Mouse (Mus musculus) liver, embryonic 14.5 days (tissue): ENCODE data around the gene Pomgnt2. TPM values are rescaled to one million over a fixed set of nuclear protein-coding genes. Genes with fewer than 3 reads are reported as not detected.
A peak's percentile ranks its signal among the peaks of the same experiment; 100 is the strongest.

Source experiments
- ATAC-seq: fragments of 200-750 bp; cut with Nextera tagmentation; 2 replicates; pipeline ENCODE4 v1.8.0; 2017; ENCODE audit warnings: moderate number of reproducible peaks, mild to moderate bottlenecking, moderate library complexity; ENCODE audit not compliant: insufficient read depth
- DNase-seq, 3 experiments: peaks; one replicate each; pipeline ENCODE4 v3.0.0-alpha.2; 2012 to 2013; ENCODE audit warnings: low read depth in 3 of 3, low spot score in 3 of 3
- H3K27ac ChIP-seq: fragments of 300-500 bp; sonication (generic); 2 replicates; pipeline ENCODE4 v1.5.1; 2014; ENCODE audit warnings: moderate library complexity, mild to moderate bottlenecking, control low read depth, inconsistent platforms
- H3K27me3 ChIP-seq: fragments of 300-500 bp; sonication (generic); 2 replicates; pipeline ENCODE4 v1.6.1; 2014; ENCODE audit warnings: mild to moderate bottlenecking, low read length, moderate library complexity; ENCODE audit not compliant: control insufficient read depth, insufficient read depth
- H3K36me3 ChIP-seq: fragments of 300-500 bp; sonication (generic); replicated peaks from 2 replicates; pipeline ENCODE4 v1.6.1; 2014; ENCODE audit warnings: low read depth; ENCODE audit not compliant: control insufficient read depth, insufficient read depth
- H3K4me1 ChIP-seq, 2 experiments: fragments of 200-500 bp in 1 of 2; fragments of 300-500 bp in 1 of 2; sonication (generic) in 1 of 2; replicated peaks; 2 replicates each; pipeline ENCODE4 v1.6.1; 2012 to 2014; ENCODE audit warnings: antibody characterized with exemption in 1 of 2, inconsistent platforms in 1 of 2, low read length in 1 of 2; ENCODE audit not compliant: control insufficient read depth in 2 of 2, insufficient read depth in 2 of 2
- H3K4me2 ChIP-seq: fragments of 300-500 bp; sonication (generic); 2 replicates; pipeline ENCODE4 v1.6.1; 2014; ENCODE audit warnings: low read depth, mild to moderate bottlenecking, control low read depth, moderate library complexity
- H3K4me3 ChIP-seq, 2 experiments: fragments of 200-500 bp in 1 of 2; fragments of 300-500 bp in 1 of 2; sonication (generic) in 1 of 2; 2 replicates each; pipeline ENCODE4 v1.5.1; 2012 to 2014; ENCODE audit warnings: low read depth in 2 of 2, low read length in 2 of 2, mild to moderate bottlenecking in 2 of 2, control low read depth in 1 of 2, inconsistent platforms in 1 of 2, moderate library complexity in 1 of 2; ENCODE audit not compliant: insufficient read depth in 1 of 2
- H3K9ac ChIP-seq: fragments of 300-500 bp; sonication (generic); replicated peaks from 2 replicates; pipeline ENCODE4 v1.6.1; 2014; ENCODE audit warnings: mild to moderate bottlenecking, control low read depth, moderate library complexity
- H3K9me3 ChIP-seq: fragments of 300-500 bp; sonication (generic); 2 replicates; pipeline ENCODE4 v1.6.1; 2016; ENCODE audit warnings: low read length, mixed read lengths; ENCODE audit not compliant: control insufficient read depth
- CTCF ChIP-seq: IDR thresholded peaks from 2 replicates; pipeline ENCODE4 v1.5.1; 2016; ENCODE audit warnings: antibody characterized with exemption, low read depth, control low read depth
- EP300 ChIP-seq: IDR thresholded peaks from 2 replicates; pipeline ENCODE4 v1.6.1; 2016; ENCODE audit warnings: antibody characterized with exemption, low read depth
- WGBS: fragments of 180-500 bp; shearing (Covaris S2); extraction: QIAGEN DNeasy Blood & Tissue Kit; methylation state at CpG from one replicate; pipeline ENCODE4 v1.1.7; 2014; ENCODE audit not compliant: insufficient replicate concordance; 5-methylcytosine and 5-hydroxymethylcytosine counted together
- polyA plus RNA-seq, 2 experiments: library from polyadenylated mRNA; depleted of rRNA in 1 of 2; stranded (reverse) in 1 of 2; unstranded in 1 of 2; fragments of >200 nt; fragmentation: Nextera tagmentation in 1 of 2; extraction: Ambion mirVana in 1 of 2; gene quantifications; 2 replicates each; pipeline versions ENCODE4 v1.2.1 to v1.2.3; 2012 to 2014

Pomgnt2 gene
- polyA plus RNA-seq, 2 experiments: 1.7 to 1.9 TPM

DNA sequence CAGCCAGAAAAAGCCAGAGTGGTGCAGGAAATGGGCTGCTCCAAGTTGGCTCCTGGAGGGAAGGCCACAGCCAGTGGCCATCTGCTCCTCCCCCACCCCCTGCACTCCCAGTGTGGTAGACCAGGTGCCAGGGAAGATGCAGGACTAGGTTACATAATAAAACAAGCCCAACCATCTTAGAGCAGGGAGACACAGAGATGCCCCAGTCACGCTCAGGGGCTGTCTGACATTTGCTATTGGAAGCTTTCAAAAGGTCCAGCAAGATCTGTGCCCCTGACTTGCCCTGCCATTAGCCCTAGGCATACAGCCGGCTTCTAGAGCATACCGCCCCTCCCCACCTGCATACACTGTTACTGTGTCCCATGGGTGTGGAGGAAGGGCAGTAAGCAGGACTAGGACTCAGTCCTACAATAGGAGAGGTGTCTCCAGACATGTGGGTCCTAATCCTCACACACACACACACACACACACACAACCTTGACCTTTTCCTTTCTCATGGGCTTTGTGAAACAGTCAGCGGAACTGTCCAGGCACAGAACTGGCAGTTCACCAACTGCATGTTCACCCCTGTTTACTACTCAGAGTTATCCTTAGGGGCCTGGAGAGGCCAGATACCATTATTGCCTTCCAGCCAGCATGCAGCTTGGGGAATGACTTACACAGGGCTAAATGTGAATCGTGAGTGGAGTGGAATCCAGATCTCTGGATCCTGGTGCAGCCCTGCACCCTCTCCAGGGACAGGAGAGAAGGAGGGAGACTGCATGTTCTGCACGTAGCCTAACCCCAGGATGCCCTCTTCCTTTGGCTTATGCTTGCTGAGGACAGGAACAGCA lies 30.4 kb upstream of the Pomgnt2 start:
- H3K4me1 ChIP-seq: peaks cover 0 to 9% of the 10 kb centered on the region in 2 experiments; a peak in 1 of 4 replicates
- H3K27me3 ChIP-seq: no peaks in the 10 kb centered on the region
- H3K9me3 ChIP-seq: no peaks in the 10 kb centered on the region
- H3K9ac ChIP-seq: no peak overlapping the region
- 51% methylated on average over 6 of the region's 6 CpGs for WGBS
- no peak for ATAC-seq
- no peak overlapping the region for H3K4me2 ChIP-seq
- no peak overlapping the region for H3K27ac ChIP-seq
- DNase-seq: no peak
- no peaks in the 10 kb centered on the region for H3K36me3 ChIP-seq
- no peak overlapping the region for H3K4me3 ChIP-seq
- TF ChIP-seq CTCF (no peak), EP300 (no peak)

DNA sequence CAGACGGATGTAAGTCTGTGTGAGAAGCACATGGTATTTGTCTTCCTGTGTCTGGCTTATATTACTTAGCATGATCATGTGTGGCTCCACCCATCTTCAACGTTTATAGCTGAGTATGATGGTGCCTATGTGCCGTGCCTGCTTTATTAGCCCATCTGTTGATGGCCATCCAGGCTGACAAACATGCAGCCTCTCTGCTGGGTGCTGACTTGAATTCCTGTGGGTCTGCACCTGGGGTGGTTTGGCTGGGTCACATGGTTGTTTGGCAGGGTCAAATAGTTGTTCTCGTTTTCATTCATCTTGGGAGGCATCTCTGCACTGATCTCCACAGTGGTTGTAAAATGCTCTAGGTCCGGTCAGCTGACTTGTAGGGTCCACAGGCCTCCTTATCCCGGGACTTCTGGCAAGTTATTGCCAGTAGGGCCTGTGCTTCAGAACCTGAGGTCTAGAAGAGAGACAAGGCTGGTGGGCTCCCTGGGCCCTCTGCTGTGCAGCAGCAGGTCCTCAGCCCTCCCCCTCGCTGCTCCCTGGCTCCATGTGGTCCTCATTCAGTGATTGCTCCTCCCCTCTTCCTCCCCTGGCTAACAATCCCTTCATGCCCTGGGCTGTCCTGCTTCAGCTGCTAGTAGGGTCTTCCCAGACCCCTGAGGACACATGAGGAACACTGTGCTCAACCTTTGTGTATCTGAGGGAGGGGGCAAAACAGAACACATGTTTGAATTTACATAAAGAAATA lies 29.1 kb upstream of the Pomgnt2 start:
- DNase-seq: no peak
- H3K27me3 ChIP-seq: no peaks in the 10 kb centered on the region
- WGBS: 46% methylated on average over 7 of the region's 7 CpGs
- TF ChIP-seq EP300 (no peak), CTCF (no peak)
- no peak for ATAC-seq
- no peak overlapping the region for H3K4me3 ChIP-seq
- no peak overlapping the region for H3K4me2 ChIP-seq
- H3K27ac ChIP-seq: no peak overlapping the region
- H3K9me3 ChIP-seq: no peaks in the 10 kb centered on the region
- H3K4me1 ChIP-seq: peaks cover 0 to 9% of the 10 kb centered on the region in 2 experiments; a peak in 1 of 4 replicates
- H3K36me3 ChIP-seq: no peaks in the 10 kb centered on the region
- no peak overlapping the region for H3K9ac ChIP-seq

DNA sequence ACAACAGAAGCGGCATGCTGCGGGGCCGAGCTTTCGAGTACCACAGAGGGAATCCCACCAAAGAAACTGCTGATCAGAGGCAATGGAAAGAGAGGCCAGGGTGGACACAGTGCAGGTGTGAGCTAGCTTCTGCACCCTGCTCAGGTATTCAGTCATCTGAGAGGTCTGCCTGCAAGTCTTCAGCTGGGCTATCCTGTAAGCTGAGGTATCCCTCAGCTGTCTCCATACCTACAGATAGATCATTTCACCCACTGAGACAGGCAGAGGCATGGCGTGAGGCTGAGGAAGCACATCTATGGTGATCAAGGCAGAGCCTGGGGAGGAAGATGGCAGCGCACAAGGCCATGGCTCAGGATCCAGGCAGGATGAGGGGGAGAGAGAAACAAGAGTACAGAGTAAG lies 27.5 kb upstream of the Pomgnt2 start:
- TF ChIP-seq CTCF (no peak), EP300 (no peak)
- Histone ChIP-seq H3K4me3 (no peak overlapping the region), H3K4me1 (peaks cover 0 to 9% of the 10 kb centered on the region in 2 experiments; a peak in 1 of 4 replicates), H3K4me2 (no peak overlapping the region), H3K36me3 (no peaks in the 10 kb centered on the region), H3K9me3 (no peaks in the 10 kb centered on the region), H3K27ac (no peak overlapping the region), H3K9ac (no peak overlapping the region), H3K27me3 (no peaks in the 10 kb centered on the region)
- 71% methylated on average over 6 of the region's 6 CpGs for WGBS
- no peak for ATAC-seq
- no peak for DNase-seq

DNA sequence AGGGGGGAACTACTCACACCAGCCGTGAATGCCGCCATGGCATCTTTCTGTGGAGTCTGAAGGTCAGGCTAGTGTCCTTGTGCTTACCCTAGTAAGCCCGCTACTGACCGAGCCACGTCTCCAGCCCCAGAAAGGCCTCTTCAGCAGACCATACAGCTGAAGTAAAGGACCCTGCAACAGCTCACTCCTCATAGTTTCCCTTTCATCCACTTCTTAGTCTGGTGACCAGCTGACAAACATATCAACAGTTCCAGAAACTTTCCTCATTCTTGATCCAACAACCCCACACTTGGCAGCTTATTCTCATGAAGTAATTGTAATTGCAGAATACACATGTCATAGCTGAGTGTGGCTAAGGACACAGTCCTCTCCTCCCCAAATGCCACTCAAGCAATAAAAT lies 27.0 kb upstream of the Pomgnt2 start:
- TF ChIP-seq CTCF (no peak), EP300 (no peak)
- Histone ChIP-seq H3K4me2 (no peak overlapping the region), H3K4me3 (no peak overlapping the region), H3K9ac (no peak overlapping the region), H3K9me3 (no peaks in the 10 kb centered on the region), H3K4me1 (peaks cover 0 to 9% of the 10 kb centered on the region in 2 experiments; a peak in 1 of 4 replicates), H3K36me3 (no peaks in the 10 kb centered on the region), H3K27ac (no peak overlapping the region), H3K27me3 (no peaks in the 10 kb centered on the region)
- DNase-seq (no peak), ATAC-seq (no peak)
- 68% methylated on average over 5 of the region's 5 CpGs for WGBS

DNA sequence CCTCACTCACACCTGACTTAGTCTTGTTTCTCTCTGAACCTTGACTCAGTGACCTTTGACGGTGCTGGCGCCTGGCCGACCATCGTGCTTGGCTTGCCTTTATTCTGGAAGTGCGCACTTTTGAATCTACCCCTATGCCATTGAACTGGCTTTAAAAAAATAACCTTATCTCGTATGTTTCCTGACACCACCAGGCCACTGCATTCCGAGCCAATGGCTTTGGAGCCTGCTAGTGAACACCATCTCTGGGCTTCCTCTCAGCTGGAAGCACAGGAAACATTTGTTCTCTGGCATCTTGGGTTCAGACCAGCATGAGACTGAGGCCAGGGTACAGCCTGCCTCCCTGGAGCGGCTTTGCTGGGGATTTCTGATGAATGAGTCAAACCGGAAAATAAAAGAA lies 25.9 kb upstream of the Pomgnt2 start:
- no peak for DNase-seq
- WGBS: 16% methylated on average over 9 of the region's 9 CpGs
- ATAC-seq: peak; percentile 37; the same call in 1 of the 2 replicates
- H3K27me3 ChIP-seq: no peaks in the 10 kb centered on the region
- no peak overlapping the region for H3K27ac ChIP-seq
- no peak for TF ChIP-seq CTCF
- TF ChIP-seq EP300: no peak
- H3K9me3 ChIP-seq: no peaks in the 10 kb centered on the region
- H3K4me1 ChIP-seq: peaks cover 0 to 6% of the 10 kb centered on the region in 2 experiments; a peak in 1 of 4 replicates
- H3K36me3 ChIP-seq: no peaks in the 10 kb centered on the region
- no peak overlapping the region for H3K9ac ChIP-seq
- no peak overlapping the region for H3K4me3 ChIP-seq
- no peak overlapping the region for H3K4me2 ChIP-seq
